Mouse (Mus musculus) olfactory bulb, adult 2 months (tissue): ENCODE measurements around the gene Smg6.
A peak's percentile ranks its signal among the peaks of the same experiment; 100 is the strongest.

Experiments used
- CTCF ChIP-seq: fragments of 200-500 bp; IDR thresholded peaks from 2 replicates; pipeline ENCODE4 v1.5.1; 2012; ENCODE audit warnings: low read depth, mild to moderate bottlenecking, low read length, moderate library complexity; ENCODE audit not compliant: insufficient read depth
- POLR2A ChIP-seq: fragments of 200-500 bp; IDR thresholded peaks from 2 replicates; pipeline ENCODE4 v1.6.1; 2012; ENCODE audit warnings: mild to moderate bottlenecking, low read depth, low read length, moderate library complexity; ENCODE audit not compliant: insufficient read depth

DNA sequence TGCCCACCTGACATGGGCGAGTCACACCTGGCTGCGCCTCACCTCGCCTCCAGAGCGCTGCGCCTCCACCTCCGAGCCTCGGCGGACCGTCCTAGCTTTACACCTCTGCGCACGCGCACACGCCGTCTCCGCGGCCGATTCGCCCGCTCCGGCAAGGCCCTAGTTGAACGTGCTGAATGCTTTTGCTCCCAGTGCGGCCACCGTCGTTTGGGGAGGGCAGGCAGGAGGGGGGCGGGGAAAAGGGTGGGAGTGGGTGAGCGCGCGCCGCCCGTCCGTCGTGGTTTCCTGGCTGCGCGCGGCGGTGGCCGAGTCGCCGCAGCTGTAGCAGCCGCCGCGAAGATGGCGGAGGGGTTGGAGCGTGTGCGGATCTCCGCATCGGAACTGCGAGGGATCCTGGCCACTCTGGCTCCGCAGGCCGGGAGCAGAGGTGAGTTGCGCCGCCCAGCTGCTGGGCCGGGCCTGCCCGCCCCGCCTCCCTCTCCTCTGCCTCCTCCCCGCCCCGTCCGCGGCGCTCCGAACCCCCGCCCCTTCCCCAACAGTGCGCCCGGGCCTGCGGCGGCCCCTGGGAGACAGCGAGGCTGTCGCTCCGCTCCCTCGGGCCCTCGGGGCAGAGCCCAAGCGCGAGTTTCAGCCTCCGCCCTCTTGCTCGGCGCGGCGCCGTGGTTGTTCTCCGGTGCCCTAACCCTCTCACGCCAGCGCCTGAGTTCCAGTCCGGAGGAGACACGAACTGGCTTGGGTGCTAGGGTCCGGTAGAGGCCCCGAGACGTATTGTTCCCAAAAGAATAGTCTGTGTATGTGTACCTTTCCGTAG lies at the start of gene Smg6, which contains the start of gene Srr:
- TF ChIP-seq POLR2A (peak; percentile 69), CTCF (no peak)
